Mouse (Mus musculus) inflammation-experienced regulatory T-cells, adult 16 weeks (primary cell): Measurements from ENCODE around the gene Chst12. TPM values are rescaled to one million over a fixed set of nuclear protein-coding genes. Genes with fewer than 3 reads are reported as not detected.

Experiments
- polyA plus RNA-seq: library from polyadenylated mRNA; unstranded; fragments of 100-300 nt; shearing (Covaris generic); gene quantifications from one replicate; pipeline ENCODE4 v1.2.1, GENCODE M21; 2017

Chst12 gene
- polyA plus RNA-seq, result 44.7 TPM

DNA sequence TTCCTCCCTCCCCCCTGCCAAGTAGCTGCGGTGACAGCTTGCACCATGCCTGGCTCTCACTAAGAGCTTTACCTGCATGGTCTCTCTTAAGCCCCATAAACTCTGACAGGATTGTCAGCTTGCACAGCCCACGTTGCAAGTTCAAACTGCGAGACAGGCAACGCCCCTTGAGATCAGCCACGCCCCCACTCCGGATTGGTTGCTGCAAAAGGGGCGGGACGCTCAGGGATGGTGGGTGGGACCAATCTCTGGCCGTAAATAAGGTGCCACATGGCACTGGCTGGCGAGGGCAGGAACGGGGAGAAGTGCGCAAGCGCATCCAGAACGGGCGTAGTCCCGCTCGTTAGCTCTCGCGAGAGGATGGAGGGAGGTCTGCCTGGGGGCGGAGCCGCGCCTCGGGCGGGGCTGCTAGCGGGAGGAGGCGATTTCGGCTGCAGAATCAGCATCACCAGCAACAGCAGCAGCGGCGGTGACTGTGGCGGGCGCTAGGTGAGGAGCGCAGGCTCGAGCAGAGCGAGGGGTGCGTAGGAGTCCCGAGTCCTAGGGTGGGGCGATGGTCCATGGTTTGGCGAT lies at the start of gene Chst12:
Gene Chst12, plus strand, starts transcription at position 343 of the 573 bp plus-strand sequence.

GRCm38 (mm10) chr5:140564896-140565295 lies 59.5 kb downstream of the Chst12 start, which contains the start of gene Grifin:
Gene Grifin (minus strand): TSS chr5:140565071.

Other genes starting within 250 kb of the Chst12 start
- gene Mad1l1, start 184.0 kb upstream of the Chst12 start, polyA plus RNA-seq, result 32.2 TPM
- gene Nudt1, start 183.9 kb upstream of the Chst12 start, polyA plus RNA-seq, result 24.2 TPM
- 15.4 TPM for gene Mrm2, start 173.7 kb upstream of the Chst12 start, polyA plus RNA-seq
- 3.1 TPM for gene Snx8, start 116.3 kb upstream of the Chst12 start, polyA plus RNA-seq
- gene Eif3b, start 86.2 kb upstream of the Chst12 start, polyA plus RNA-seq, result 60.1 TPM
- gene Gm4869, start 59.9 kb upstream of the Chst12 start, polyA plus RNA-seq, result not detected
- gene Grifin, start 59.5 kb downstream of the Chst12 start, polyA plus RNA-seq, result 1.5 TPM
- gene Lfng, start 101.8 kb downstream of the Chst12 start, polyA plus RNA-seq, result 92.8 TPM
- gene Ttyh3, start 143.5 kb downstream of the Chst12 start, polyA plus RNA-seq, result 3.7 TPM
- 49.0 TPM for gene Iqce, start 196.8 kb downstream of the Chst12 start, polyA plus RNA-seq
- 48.0 TPM for gene Brat1, start 199.5 kb downstream of the Chst12 start, polyA plus RNA-seq
- 1.5 TPM for gene Amz1, start 218.6 kb downstream of the Chst12 start, polyA plus RNA-seq